Mouse (Mus musculus) neural tube, embryonic 15.5 days (tissue): Measurements from ENCODE around the gene Ano6. TPM values are rescaled to one million over a fixed set of nuclear protein-coding genes. Genes with fewer than 3 reads are reported as not detected.

Source experiments
- ATAC-seq: fragments of 200-750 bp; cut with Nextera tagmentation; 2 replicates; pipeline ENCODE4 v1.8.0; 2017; ENCODE audit warnings: mild to moderate bottlenecking, moderate TSS enrichment, moderate library complexity; ENCODE audit not compliant: low FRiP score
- H3K27ac ChIP-seq: fragments of 300-500 bp; sonication (generic); replicated peaks from 2 replicates; pipeline ENCODE4 v1.5.1; 2015; ENCODE audit warnings: mild to moderate bottlenecking, inconsistent platforms
- H3K27me3 ChIP-seq: fragments of 300-500 bp; sonication (generic); replicated peaks from 2 replicates; pipeline ENCODE4 v1.6.1; 2015; ENCODE audit warnings: inconsistent platforms
- H3K36me3 ChIP-seq: fragments of 300-500 bp; sonication (generic); 2 replicates; pipeline ENCODE4 v1.6.1; 2015; ENCODE audit warnings: inconsistent platforms
- H3K4me1 ChIP-seq: fragments of 300-500 bp; sonication (generic); 2 replicates; pipeline ENCODE4 v1.6.1; 2015; ENCODE audit warnings: inconsistent platforms
- H3K4me2 ChIP-seq: fragments of 300-500 bp; sonication (generic); 2 replicates; pipeline ENCODE4 v1.6.1; 2015; ENCODE audit warnings: inconsistent platforms, mild to moderate bottlenecking, moderate library complexity
- H3K4me3 ChIP-seq: fragments of 300-500 bp; sonication (generic); replicated peaks from 2 replicates; pipeline ENCODE4 v1.5.1; 2015; ENCODE audit warnings: mild to moderate bottlenecking, inconsistent platforms
- H3K9ac ChIP-seq: fragments of 300-500 bp; sonication (generic); replicated peaks from 2 replicates; pipeline ENCODE4 v1.6.1; 2015; ENCODE audit warnings: mild to moderate bottlenecking, inconsistent platforms
- H3K9me3 ChIP-seq: fragments of 300-500 bp; sonication (generic); replicated peaks from 2 replicates; pipeline ENCODE4 v1.6.1; 2016; ENCODE audit warnings: inconsistent platforms
- WGBS: fragments of 180-500 bp; shearing (Covaris S2); methylation state at CpG from one replicate; pipeline ENCODE4 v1.1.7; 2015; ENCODE audit warnings: mixed read lengths; 5-methylcytosine and 5-hydroxymethylcytosine counted together
- polyA plus RNA-seq: library from polyadenylated mRNA; unstranded; fragments of >200 nt; fragmentation: Nextera tagmentation; extraction: Ambion mirVana; gene quantifications from 2 replicates; pipeline ENCODE4 v1.2.1, GENCODE M21; 2015

Ano6 gene
- polyA plus RNA-seq, 1 experiment from 2014 or later, result 27.0 TPM

- H3K4me2 ChIP-seq, result peak overlapping the region; percentile 9; the same call in 1 of the 2 replicates
- H3K36me3 ChIP-seq, result no peaks in the 10 kb centered on the region; the same call in 1 of the 2 replicates
- no peak for ATAC-seq
- 40% methylated on average over 16 of the region's 16 CpGs for WGBS
- H3K9me3 ChIP-seq, result no peaks in the 10 kb centered on the region
- no peak overlapping the region for H3K4me3 ChIP-seq
- no peaks in the 10 kb centered on the region for H3K27me3 ChIP-seq
- peaks cover 32% of the 10 kb centered on the region for H3K4me1 ChIP-seq
- H3K9ac ChIP-seq, result no peak overlapping the region
- peak overlapping the region; percentile 43 for H3K27ac ChIP-seq
Observed at GRCm38 (mm10) chr15:95931013-95931775, 140.6 kb downstream of the Ano6 start.

GRCm38 (mm10) chr15:95932358-95932757 lies 141.7 kb downstream of the Ano6 start:
- H3K27ac ChIP-seq, result 0 out of 2 replicates have a peak overlapping the region, but pooled peaks have one; percentile 37
- H3K36me3 ChIP-seq, result no peaks in the 10 kb centered on the region; the same call in 1 of the 2 replicates
- no peaks in the 10 kb centered on the region for H3K9me3 ChIP-seq
- no peak overlapping the region for H3K9ac ChIP-seq
- peak; percentile 62; the same call in 1 of the 2 replicates for ATAC-seq
- H3K4me3 ChIP-seq, result no peak overlapping the region
- H3K4me1 ChIP-seq, result peaks cover 32% of the 10 kb centered on the region
- H3K4me2 ChIP-seq, result no peak overlapping the region
- no peaks in the 10 kb centered on the region for H3K27me3 ChIP-seq
- 78% methylated on average over 5 of the region's 5 CpGs for WGBS

GRCm38 (mm10) chr15:95935141-95935540 lies 144.5 kb downstream of the Ano6 start:
- no peaks in the 10 kb centered on the region for H3K27me3 ChIP-seq
- H3K9me3 ChIP-seq, result no peaks in the 10 kb centered on the region
- peak overlapping the region; percentile 36 for H3K4me2 ChIP-seq
- no peak overlapping the region for H3K4me3 ChIP-seq
- peak overlapping the region; percentile 63 for H3K27ac ChIP-seq
- peaks cover 8% of the 10 kb centered on the region; the same call in 1 of the 2 replicates for H3K36me3 ChIP-seq
- H3K4me1 ChIP-seq, result peaks cover 32% of the 10 kb centered on the region
- ATAC-seq, result no peak
- H3K9ac ChIP-seq, result no peak overlapping the region
- WGBS, result 35% methylated on average over 11 of the region's 11 CpGs

GRCm38 (mm10) chr15:95943470-95943869 lies 152.8 kb downstream of the Ano6 start:
- H3K9ac ChIP-seq, result no peak overlapping the region
- no peak for ATAC-seq
- H3K27ac ChIP-seq, result no peak overlapping the region
- no peaks in the 10 kb centered on the region for H3K27me3 ChIP-seq
- peaks cover 11% of the 10 kb centered on the region for H3K4me1 ChIP-seq
- peaks cover 21% of the 10 kb centered on the region for H3K36me3 ChIP-seq
- H3K4me2 ChIP-seq, result no peak overlapping the region
- 72% methylated on average over 4 of the region's 4 CpGs for WGBS
- no peak overlapping the region for H3K4me3 ChIP-seq
- H3K9me3 ChIP-seq, result no peaks in the 10 kb centered on the region

- Histone ChIP-seq H3K36me3 (peaks cover 18% of the 10 kb centered on the region), H3K4me1 (peaks cover 11% of the 10 kb centered on the region), H3K4me3 (no peak overlapping the region), H3K9me3 (no peaks in the 10 kb centered on the region), H3K4me2 (no peak overlapping the region), H3K9ac (no peak overlapping the region), H3K27me3 (no peaks in the 10 kb centered on the region), H3K27ac (no peak overlapping the region)
- 80% methylated on average over 6 of the region's 6 CpGs for WGBS
- no peak for ATAC-seq
Observed at GRCm38 (mm10) chr15:95944299-95944698, 153.7 kb downstream of the Ano6 start.

- Histone ChIP-seq H3K36me3 (peaks cover 23% of the 10 kb centered on the region), H3K4me3 (no peak overlapping the region), H3K9me3 (no peaks in the 10 kb centered on the region), H3K9ac (no peak overlapping the region), H3K27me3 (no peaks in the 10 kb centered on the region), H3K4me1 (peaks cover 11% of the 10 kb centered on the region), H3K27ac (no peak overlapping the region), H3K4me2 (no peak overlapping the region)
- WGBS, result 49% methylated on average over 11 of the region's 11 CpGs
- ATAC-seq, result no peak
Observed at GRCm38 (mm10) chr15:95945951-95946708, 155.5 kb downstream of the Ano6 start.

GRCm38 (mm10) chr15:95948411-95948810 lies 157.8 kb downstream of the Ano6 start:
- H3K27ac ChIP-seq, result no peak overlapping the region
- WGBS, result 96% methylated on average over 18 of the region's 18 CpGs
- H3K4me3 ChIP-seq, result no peak overlapping the region
- H3K9ac ChIP-seq, result no peak overlapping the region
- H3K4me1 ChIP-seq, result peaks cover 11% of the 10 kb centered on the region
- H3K4me2 ChIP-seq, result no peak overlapping the region
- peaks cover 20% of the 10 kb centered on the region for H3K36me3 ChIP-seq
- no peaks in the 10 kb centered on the region for H3K9me3 ChIP-seq
- H3K27me3 ChIP-seq, result no peaks in the 10 kb centered on the region
- no peak for ATAC-seq

GRCm38 (mm10) chr15:95949336-95949735 lies 158.7 kb downstream of the Ano6 start:
- Histone ChIP-seq H3K4me3 (no peak overlapping the region), H3K27ac (no peak overlapping the region), H3K36me3 (peaks cover 20% of the 10 kb centered on the region), H3K4me1 (peaks cover 11% of the 10 kb centered on the region), H3K9me3 (no peaks in the 10 kb centered on the region), H3K9ac (no peak overlapping the region), H3K4me2 (no peak overlapping the region), H3K27me3 (no peaks in the 10 kb centered on the region)
- WGBS, result 95% methylated on average over 13 of the region's 13 CpGs
- ATAC-seq, result no peak

GRCm38 (mm10) chr15:95951497-95951896 lies 160.9 kb downstream of the Ano6 start:
- Histone ChIP-seq H3K4me1 (peaks cover 3% of the 10 kb centered on the region; the same call in 1 of the 2 replicates), H3K27ac (0 out of 2 replicates have a peak overlapping the region, but pooled peaks have one; percentile 15), H3K4me2 (no peak overlapping the region), H3K9ac (no peak overlapping the region), H3K4me3 (no peak overlapping the region), H3K9me3 (no peaks in the 10 kb centered on the region), H3K36me3 (peaks cover 25% of the 10 kb centered on the region), H3K27me3 (no peaks in the 10 kb centered on the region)
- ATAC-seq, result no peak
- WGBS, result 75% methylated on average over 5 of the region's 5 CpGs

GRCm38 (mm10) chr15:95956692-95957091 lies 166.0 kb downstream of the Ano6 start:
- Histone ChIP-seq H3K9ac (no peak overlapping the region), H3K4me3 (no peak overlapping the region), H3K4me1 (no peaks in the 10 kb centered on the region), H3K4me2 (no peak overlapping the region), H3K27me3 (no peaks in the 10 kb centered on the region), H3K36me3 (peaks cover 18% of the 10 kb centered on the region), H3K9me3 (no peaks in the 10 kb centered on the region), H3K27ac (no peak overlapping the region)
- ATAC-seq, result no peak
- 94% methylated on average over 3 of the region's 3 CpGs for WGBS

GRCm38 (mm10) chr15:95962411-95963123 lies 171.9 kb downstream of the Ano6 start:
- peaks cover 21% of the 10 kb centered on the region for H3K4me1 ChIP-seq

More at GRCm38 (mm10) chr15:95962411-95963123, 171.9 kb downstream of the Ano6 start:
- Histone ChIP-seq H3K9me3 (no peaks in the 10 kb centered on the region), H3K9ac (no peak overlapping the region), H3K27me3 (no peaks in the 10 kb centered on the region), H3K4me2 (no peak overlapping the region), H3K4me3 (no peak overlapping the region), H3K36me3 (peaks cover 10% of the 10 kb centered on the region; the same call in 1 of the 2 replicates), H3K27ac (no peak overlapping the region)
- no peak for ATAC-seq
- WGBS, result 89% methylated on average over 3 of the region's 3 CpGs
